Mouse (Mus musculus) liver, postnatal 0 days (tissue): Measurements from ENCODE around the gene Gm12355.

Experiments used
- CTCF ChIP-seq: sonication (generic); IDR thresholded peaks from 2 replicates; pipeline ENCODE4 v1.5.1; 2016; ENCODE audit warnings: antibody characterized with exemption, low read depth
- EP300 ChIP-seq: IDR thresholded peaks from 2 replicates; pipeline ENCODE4 v1.6.1; 2016; ENCODE audit warnings: antibody characterized with exemption, low read depth, mild to moderate bottlenecking

GRCm38 (mm10) chr11:98668984-98669383, 43.5 kb upstream of the Gm12355 start:
- TF ChIP-seq CTCF (no peak), EP300 (no peak)
